Mouse (Mus musculus): ENCODE data around the gene Neu2. TPM values are rescaled to one million over a fixed set of nuclear protein-coding genes. Genes with fewer than 3 reads are reported as not detected.

Neu2 gene
- polyA plus RNA-seq, 1 experiment from 2014 or later, result 2.8 TPM

GRCm38 (mm10) chr1:87620211-87620668 is 110.6 kb downstream of the Neu2 start, which contains the start of gene Inpp5d:
TSS of gene Inpp5d (plus strand) at chr1:87620312.
- H3K4me1 ChIP-seq (ENCODE audit: control insufficient read depth, insufficient read depth, low read length), result no peaks in the 10 kb centered on the region
- peak within 1 kb of the TSS; percentile 37 for H3K4me3 ChIP-seq (replicated peaks; ENCODE audit: low read length)
- 67% methylated on average over 12 of the region's 12 CpGs for WGBS
- H3K36me3 ChIP-seq (ENCODE audit: control insufficient read depth, insufficient read depth, low read length), result no peaks in the 10 kb centered on the region
- no peaks in the 10 kb centered on the region for H3K9me3 ChIP-seq (replicated peaks; ENCODE audit: control insufficient read depth, low read length)
- no peaks in the 10 kb centered on the region for H3K27me3 ChIP-seq (ENCODE audit: control insufficient read depth, insufficient read depth, low read length)
- peak within 1 kb of the TSS; percentile 17 for H3K4me2 ChIP-seq (ENCODE audit: low read depth, low read length)
- H3K9ac ChIP-seq (ENCODE audit: low read length), result peak within 1 kb of the TSS; percentile 48; the same call in 1 of the 2 replicates
- peak within 1 kb of the TSS; percentile 64 for H3K27ac ChIP-seq (ENCODE audit: low read length)
- ATAC-seq (ENCODE audit: insufficient read depth, low FRiP score), result peak; percentile 33

GRCm38 (mm10) chr1:87620693-87621092 is 111.0 kb downstream of the Neu2 start:
- no peaks in the 10 kb centered on the region for H3K9me3 ChIP-seq (replicated peaks; ENCODE audit: control insufficient read depth, low read length)
- no peak for ATAC-seq (ENCODE audit: insufficient read depth, low FRiP score)
- H3K4me1 ChIP-seq (ENCODE audit: control insufficient read depth, insufficient read depth, low read length), result no peaks in the 10 kb centered on the region
- H3K4me3 ChIP-seq (replicated peaks; ENCODE audit: low read length), result peak overlapping the region; percentile 37
- peak overlapping the region; percentile 17 for H3K4me2 ChIP-seq (ENCODE audit: low read depth, low read length)
- WGBS, result 79% methylated on average over 6 of the region's 6 CpGs
- no peaks in the 10 kb centered on the region for H3K36me3 ChIP-seq (ENCODE audit: control insufficient read depth, insufficient read depth, low read length)
- no peaks in the 10 kb centered on the region for H3K27me3 ChIP-seq (ENCODE audit: control insufficient read depth, insufficient read depth, low read length)
- peak overlapping the region; percentile 64 for H3K27ac ChIP-seq (ENCODE audit: low read length)
- peak overlapping the region; percentile 48; the same call in 1 of the 2 replicates for H3K9ac ChIP-seq (ENCODE audit: low read length)

GRCm38 (mm10) chr1:87621146-87621857 is 111.6 kb downstream of the Neu2 start:
- H3K4me2 ChIP-seq (ENCODE audit: low read depth, low read length), result peak overlapping the region; percentile 17
- WGBS, result 78% methylated on average over 9 of the region's 9 CpGs
- peak overlapping the region; percentile 64; the same call in 1 of the 2 replicates for H3K27ac ChIP-seq (ENCODE audit: low read length)
- H3K4me3 ChIP-seq (replicated peaks; ENCODE audit: low read length), result peak overlapping the region; percentile 37
- H3K27me3 ChIP-seq (ENCODE audit: control insufficient read depth, insufficient read depth, low read length), result no peaks in the 10 kb centered on the region
- H3K36me3 ChIP-seq (ENCODE audit: control insufficient read depth, insufficient read depth, low read length), result no peaks in the 10 kb centered on the region
- no peaks in the 10 kb centered on the region for H3K9me3 ChIP-seq (replicated peaks; ENCODE audit: control insufficient read depth, low read length)
- ATAC-seq (ENCODE audit: insufficient read depth, low FRiP score), result 0 out of 2 replicates have a peak, but pooled peaks have one; percentile 25
- no peak overlapping the region for H3K9ac ChIP-seq (ENCODE audit: low read length)
- H3K4me1 ChIP-seq (ENCODE audit: control insufficient read depth, insufficient read depth, low read length), result no peaks in the 10 kb centered on the region

- Histone ChIP-seq H3K36me3 (ENCODE audit: control insufficient read depth, insufficient read depth, low read length) (no peaks in the 10 kb centered on the region), H3K27ac (ENCODE audit: low read length) (no peak overlapping the region), H3K4me2 (ENCODE audit: low read depth, low read length) (peak overlapping the region; percentile 17), H3K4me1 (ENCODE audit: control insufficient read depth, insufficient read depth, low read length) (no peaks in the 10 kb centered on the region), H3K4me3 (replicated peaks; ENCODE audit: low read length) (no peak overlapping the region), H3K9me3 (replicated peaks; ENCODE audit: control insufficient read depth, low read length) (no peaks in the 10 kb centered on the region), H3K9ac (ENCODE audit: low read length) (no peak overlapping the region), H3K27me3 (ENCODE audit: control insufficient read depth, insufficient read depth, low read length) (no peaks in the 10 kb centered on the region)
- ATAC-seq (ENCODE audit: insufficient read depth, low FRiP score), result no peak
- 58% methylated on average over 3 of the region's 3 CpGs for WGBS
Measured at GRCm38 (mm10) chr1:87621858-87622279, 112.2 kb downstream of the Neu2 start.

DNA sequence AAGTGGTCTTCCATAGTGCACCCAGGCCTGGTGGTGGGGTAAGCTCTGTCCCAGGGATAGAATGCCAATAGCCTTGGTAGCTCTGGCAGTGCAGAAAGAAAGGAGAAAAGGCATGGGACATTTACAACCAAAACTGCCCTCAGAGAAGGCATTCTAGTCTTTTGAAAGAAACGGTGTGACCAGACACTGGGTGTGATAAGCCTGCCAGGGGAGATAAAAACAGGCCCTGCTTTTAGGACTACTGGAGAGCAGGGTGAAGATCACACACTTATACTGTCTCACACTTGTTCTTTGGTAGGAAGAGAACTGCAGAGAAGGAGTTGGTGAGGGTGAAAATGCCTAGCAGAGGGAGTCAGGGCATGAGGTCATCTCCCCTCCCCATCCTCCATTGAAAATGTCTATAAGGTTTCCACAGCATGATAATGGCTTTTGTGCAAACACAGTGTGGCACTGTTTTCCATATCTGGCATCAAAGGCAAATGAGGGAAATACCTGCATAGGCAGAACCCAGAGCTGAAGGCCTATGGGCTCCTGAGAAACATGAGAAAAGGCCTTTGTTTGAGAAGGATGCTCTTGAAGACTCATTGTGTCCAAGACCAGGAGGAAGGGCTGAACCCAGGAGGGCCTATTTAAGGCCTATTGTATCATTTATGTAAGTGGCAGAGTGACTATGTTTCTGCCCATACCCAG is 114.4 kb downstream of the Neu2 start:
- Histone ChIP-seq H3K36me3 (ENCODE audit: control insufficient read depth, insufficient read depth, low read length) (no peaks in the 10 kb centered on the region), H3K4me3 (replicated peaks; ENCODE audit: low read length) (no peak overlapping the region), H3K4me2 (ENCODE audit: low read depth, low read length) (no peak overlapping the region), H3K9ac (ENCODE audit: low read length) (no peak overlapping the region), H3K27me3 (ENCODE audit: control insufficient read depth, insufficient read depth, low read length) (no peaks in the 10 kb centered on the region), H3K27ac (ENCODE audit: low read length) (no peak overlapping the region), H3K4me1 (ENCODE audit: control insufficient read depth, insufficient read depth, low read length) (no peaks in the 10 kb centered on the region), H3K9me3 (replicated peaks; ENCODE audit: control insufficient read depth, low read length) (no peaks in the 10 kb centered on the region)
- no peak for ATAC-seq (ENCODE audit: insufficient read depth, low FRiP score)
- 51% methylated on average over 1 of the region's 1 CpGs for WGBS

- Histone ChIP-seq H3K9ac (ENCODE audit: low read length) (no peak overlapping the region), H3K27me3 (ENCODE audit: control insufficient read depth, insufficient read depth, low read length) (no peaks in the 10 kb centered on the region), H3K4me1 (ENCODE audit: control insufficient read depth, insufficient read depth, low read length) (no peaks in the 10 kb centered on the region), H3K9me3 (replicated peaks; ENCODE audit: control insufficient read depth, low read length) (no peaks in the 10 kb centered on the region), H3K27ac (ENCODE audit: low read length) (no peak overlapping the region), H3K36me3 (ENCODE audit: control insufficient read depth, insufficient read depth, low read length) (no peaks in the 10 kb centered on the region), H3K4me3 (replicated peaks; ENCODE audit: low read length) (no peak overlapping the region), H3K4me2 (ENCODE audit: low read depth, low read length) (no peak overlapping the region)
- WGBS, result 89% methylated on average over 2 of the region's 2 CpGs
- no peak for ATAC-seq (ENCODE audit: insufficient read depth, low FRiP score)
Measured at GRCm38 (mm10) chr1:87624826-87625225, 115.1 kb downstream of the Neu2 start.

DNA sequence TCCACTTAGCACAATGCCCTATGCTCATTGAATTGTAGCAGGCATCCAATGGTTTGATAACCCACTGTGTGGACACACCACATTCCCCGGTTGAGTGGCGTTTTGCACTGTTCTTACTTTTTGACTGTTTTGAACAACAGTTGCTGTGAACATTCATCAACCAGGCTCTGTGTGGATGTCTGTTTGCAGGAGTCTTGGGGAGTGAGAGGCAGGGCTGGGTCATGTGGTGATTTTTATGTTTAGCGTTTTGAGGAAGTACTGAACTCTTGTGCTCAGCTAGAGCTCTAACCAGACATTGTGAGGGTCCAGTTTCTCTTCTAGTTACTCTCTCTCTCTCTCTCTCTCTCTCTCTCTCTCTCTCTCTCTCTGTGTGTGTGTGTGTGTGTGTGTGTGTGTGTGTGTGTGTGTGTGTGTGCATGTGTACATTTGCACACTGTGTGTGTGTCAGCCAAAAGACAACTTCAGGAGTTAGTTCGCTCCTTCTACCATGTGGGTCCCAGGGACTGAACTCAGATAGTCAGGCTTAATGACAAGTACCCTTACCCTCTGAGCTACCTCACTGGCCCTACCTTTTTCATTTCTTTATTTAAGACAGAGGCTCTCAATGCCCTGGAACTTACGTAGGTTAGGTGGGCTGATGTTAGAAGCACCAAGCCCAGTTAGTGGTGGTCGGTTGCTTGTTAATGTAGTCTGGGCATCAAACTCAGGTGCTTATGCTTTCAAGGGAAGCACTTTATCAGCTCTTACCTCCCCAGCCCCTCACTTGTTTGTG is 115.8 kb downstream of the Neu2 start:
- Histone ChIP-seq H3K27ac (ENCODE audit: low read length) (no peak overlapping the region), H3K9me3 (replicated peaks; ENCODE audit: control insufficient read depth, low read length) (no peaks in the 10 kb centered on the region), H3K36me3 (ENCODE audit: control insufficient read depth, insufficient read depth, low read length) (no peaks in the 10 kb centered on the region), H3K4me2 (ENCODE audit: low read depth, low read length) (no peak overlapping the region), H3K9ac (ENCODE audit: low read length) (no peak overlapping the region), H3K4me3 (replicated peaks; ENCODE audit: low read length) (no peak overlapping the region), H3K4me1 (ENCODE audit: control insufficient read depth, insufficient read depth, low read length) (no peaks in the 10 kb centered on the region), H3K27me3 (ENCODE audit: control insufficient read depth, insufficient read depth, low read length) (no peaks in the 10 kb centered on the region)
- WGBS, result 75% methylated on average over 6 of the region's 6 CpGs
- no peak for ATAC-seq (ENCODE audit: insufficient read depth, low FRiP score)

DNA sequence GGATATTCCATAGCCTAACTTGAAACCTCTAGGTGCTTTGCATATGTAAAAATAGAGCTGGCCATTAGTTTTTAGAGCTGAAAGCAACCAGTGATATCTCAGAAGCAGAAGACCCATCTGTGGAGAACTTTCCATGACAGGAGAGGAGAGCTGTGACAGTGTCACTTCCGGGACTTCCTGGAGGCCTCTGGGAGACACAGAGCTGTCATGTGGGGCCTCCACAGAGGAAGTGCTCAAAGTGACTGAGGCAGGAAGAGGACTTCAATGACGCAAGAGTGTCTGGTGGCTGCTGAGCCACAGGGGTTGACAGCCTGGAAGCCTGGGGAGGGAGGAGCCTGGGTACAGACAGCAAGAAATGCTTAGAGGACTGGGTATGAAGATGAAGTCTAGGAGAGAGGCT is 116.7 kb downstream of the Neu2 start:
- no peaks in the 10 kb centered on the region for H3K27me3 ChIP-seq (ENCODE audit: control insufficient read depth, insufficient read depth, low read length)
- no peaks in the 10 kb centered on the region for H3K36me3 ChIP-seq (ENCODE audit: control insufficient read depth, insufficient read depth, low read length)
- no peak overlapping the region for H3K4me2 ChIP-seq (ENCODE audit: low read depth, low read length)
- no peaks in the 10 kb centered on the region for H3K9me3 ChIP-seq (replicated peaks; ENCODE audit: control insufficient read depth, low read length)
- 51% methylated on average over 2 of the region's 2 CpGs for WGBS
- H3K9ac ChIP-seq (ENCODE audit: low read length), result no peak overlapping the region
- H3K27ac ChIP-seq (ENCODE audit: low read length), result no peak overlapping the region
- no peaks in the 10 kb centered on the region for H3K4me1 ChIP-seq (ENCODE audit: control insufficient read depth, insufficient read depth, low read length)
- H3K4me3 ChIP-seq (replicated peaks; ENCODE audit: low read length), result no peak overlapping the region
- ATAC-seq (ENCODE audit: insufficient read depth, low FRiP score), result peak; percentile 73
